Mouse (Mus musculus) mature B cell (primary cell): ENCODE measurements around the gene Parp12.

Source experiments
- in situ Hi-C: fragments of 300-500 bp; cut with MboI; formaldehyde crosslinking; loops from 2 replicates; pipeline ENCODE4 v1.14.3; 2019

Parp12 gene

DNA sequence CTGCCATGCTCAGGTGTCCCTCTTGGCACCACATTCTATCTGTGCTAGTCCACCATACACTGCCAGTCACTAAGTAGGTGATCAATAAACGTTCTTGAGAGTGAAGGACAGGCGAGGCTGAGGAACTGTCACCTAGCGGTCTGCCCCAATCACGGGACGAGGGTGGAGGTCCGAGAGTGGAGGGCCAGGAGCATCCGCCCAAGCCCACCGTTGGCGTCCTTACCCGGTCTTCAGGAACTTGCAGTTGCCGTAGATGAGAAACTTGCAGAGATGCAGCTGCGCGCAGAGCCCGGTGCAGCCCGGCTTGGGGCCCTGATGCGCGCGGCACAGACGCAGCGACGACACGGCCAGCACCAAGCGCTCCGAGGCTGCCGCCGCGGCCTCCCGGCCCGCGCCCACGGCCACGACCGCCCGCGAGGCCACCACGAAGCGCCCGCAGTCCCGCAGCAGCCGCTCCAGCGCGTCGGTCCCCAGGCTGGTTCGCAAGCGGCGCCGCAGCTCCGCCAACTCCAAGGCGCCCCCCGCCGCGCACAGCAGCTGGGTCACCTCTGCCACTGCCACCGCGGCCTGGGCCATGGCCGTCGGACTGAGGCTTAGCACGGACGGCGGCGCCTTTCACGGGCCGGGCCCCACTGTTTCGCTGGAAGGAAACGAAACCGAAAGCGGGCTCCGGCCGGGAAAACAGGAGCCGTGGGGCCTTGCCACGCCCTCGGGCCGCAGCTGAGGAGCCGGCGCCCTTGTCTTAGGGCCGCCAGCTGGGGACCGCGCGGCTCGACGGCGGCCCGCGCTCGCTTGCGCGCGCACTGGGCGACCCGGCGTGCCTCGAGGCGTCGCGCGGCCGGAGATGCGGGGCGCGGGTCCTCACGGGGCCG, at the start of gene Parp12:
Gene Parp12 (minus strand): TSS at position 766 of the 872 bp plus-strand sequence.
- in situ Hi-C loops: no loop called here

DNA sequence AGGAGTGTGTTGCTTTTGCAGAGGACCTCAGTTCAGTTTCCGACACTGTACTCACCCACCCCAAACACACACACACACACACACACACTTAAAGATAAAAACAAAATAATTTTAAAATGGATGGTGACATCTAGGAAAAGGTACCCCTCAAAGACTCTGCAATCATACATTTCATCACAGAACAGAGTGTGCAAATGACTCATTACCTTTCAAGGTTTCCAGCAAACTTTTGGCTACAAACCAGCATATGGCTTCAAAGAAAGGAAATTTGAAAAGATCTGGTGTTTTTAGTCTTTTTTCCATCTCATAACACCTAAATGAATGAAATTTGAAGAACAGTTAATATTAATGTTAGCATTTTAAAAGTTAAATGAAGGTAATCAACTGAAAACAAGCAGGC, 46.7 kb upstream of the Parp12 start:
- in situ Hi-C loops: no loop called here

GRCm38 (mm10) chr6:39161975-39162374, 43.8 kb upstream of the Parp12 start:
- in situ Hi-C loops: no loop called here

GRCm38 (mm10) chr6:39146041-39146440, 27.9 kb upstream of the Parp12 start:
- in situ Hi-C loops: no loop called here

DNA sequence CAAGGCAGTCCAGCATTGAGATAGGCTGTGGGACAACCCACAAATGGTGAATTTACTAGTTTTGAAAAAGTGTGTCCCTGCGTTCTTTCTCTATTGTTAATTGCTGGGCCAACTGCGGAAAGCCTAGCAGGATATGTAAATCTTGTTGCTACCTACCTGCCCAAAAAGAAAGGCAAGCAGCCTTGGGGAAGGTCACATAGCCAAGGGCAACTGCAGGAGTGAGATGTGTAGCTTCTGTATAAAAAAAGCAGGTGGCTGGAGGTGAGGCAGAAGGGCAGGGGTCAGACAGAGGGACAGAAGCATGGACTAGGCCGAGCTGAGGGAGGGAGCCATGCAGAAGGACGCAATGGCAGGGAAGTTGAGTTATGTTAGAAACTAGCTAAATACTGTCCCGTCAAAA, 14.4 kb upstream of the Parp12 start:
- in situ Hi-C loops: no loop called here

DNA sequence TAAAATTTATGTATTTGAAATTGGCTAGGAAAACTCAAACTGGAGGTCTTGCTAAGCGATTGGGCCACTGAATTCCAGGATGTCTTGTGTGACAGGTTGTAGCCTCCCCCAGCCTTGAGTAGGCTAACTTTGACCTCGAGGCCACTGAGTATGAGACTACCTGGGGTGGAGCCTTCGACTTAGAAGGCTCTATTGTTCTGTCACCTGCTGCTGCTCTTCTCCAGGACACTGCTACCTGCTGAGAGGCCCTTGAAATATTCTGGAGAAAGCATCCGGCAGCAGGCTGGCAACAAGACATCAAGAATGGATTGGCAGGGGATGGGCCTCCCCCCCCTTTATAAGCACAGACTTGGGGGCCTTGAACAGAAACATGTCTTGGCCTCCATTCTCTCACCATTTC, 13.3 kb upstream of the Parp12 start:
- in situ Hi-C loops: no loop called here

DNA sequence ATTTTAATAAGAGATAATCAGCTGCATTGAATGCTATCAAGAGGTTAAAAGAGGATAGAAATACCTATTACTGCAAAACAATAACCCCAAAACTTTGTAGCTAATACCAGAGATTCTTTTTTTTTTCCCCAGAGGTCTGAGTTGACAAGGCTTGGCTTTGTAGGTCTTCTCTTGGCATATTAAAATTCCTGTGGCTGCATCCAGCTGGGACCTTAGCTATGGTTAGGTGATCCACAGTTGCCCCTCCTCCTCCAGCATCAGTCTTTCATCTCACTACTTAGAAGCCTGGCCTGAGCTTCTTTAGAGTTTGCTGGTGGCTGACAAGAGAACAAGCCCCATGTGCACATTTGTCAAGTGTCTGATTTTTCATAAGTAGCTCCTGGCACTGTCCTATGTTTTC, 6.6 kb upstream of the Parp12 start:
- in situ Hi-C loops: no loop called here

GRCm38 (mm10) chr6:39120685-39121084, 2.5 kb upstream of the Parp12 start:
- in situ Hi-C loops: no loop called here

GRCm38 (mm10) chr6:39118456-39118881, 320 bp upstream of the Parp12 start:
- in situ Hi-C loops: no loop called here

- in situ Hi-C loops: no loop called here
Observed at GRCm38 (mm10) chr6:39115438-39115837, 2.7 kb downstream of the Parp12 start.

DNA sequence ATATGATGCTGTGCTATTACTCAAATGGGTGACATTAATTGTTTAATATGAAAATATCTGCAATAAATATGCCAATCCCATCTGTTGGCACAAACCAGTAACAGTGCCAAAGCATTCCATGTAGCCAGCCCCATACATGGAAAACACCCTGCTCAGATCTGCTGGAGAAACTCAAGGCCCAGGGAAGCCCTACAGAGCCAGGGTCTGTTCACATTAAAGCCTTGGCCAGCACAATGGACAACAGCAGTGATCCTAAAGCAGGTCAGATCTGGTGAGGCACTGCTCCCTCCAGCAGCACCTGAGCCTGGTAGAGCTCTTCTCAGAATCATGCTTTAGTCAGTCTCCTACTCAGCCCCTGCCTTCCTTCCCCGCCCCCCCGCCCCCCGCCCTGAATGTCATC, 5.0 kb downstream of the Parp12 start:
- in situ Hi-C loops: no loop called here

GRCm38 (mm10) chr6:39112701-39113100, 5.4 kb downstream of the Parp12 start:
- in situ Hi-C loops: no loop called here

- in situ Hi-C loops: no loop called here
Observed at GRCm38 (mm10) chr6:39106812-39107211, 11.3 kb downstream of the Parp12 start.

DNA sequence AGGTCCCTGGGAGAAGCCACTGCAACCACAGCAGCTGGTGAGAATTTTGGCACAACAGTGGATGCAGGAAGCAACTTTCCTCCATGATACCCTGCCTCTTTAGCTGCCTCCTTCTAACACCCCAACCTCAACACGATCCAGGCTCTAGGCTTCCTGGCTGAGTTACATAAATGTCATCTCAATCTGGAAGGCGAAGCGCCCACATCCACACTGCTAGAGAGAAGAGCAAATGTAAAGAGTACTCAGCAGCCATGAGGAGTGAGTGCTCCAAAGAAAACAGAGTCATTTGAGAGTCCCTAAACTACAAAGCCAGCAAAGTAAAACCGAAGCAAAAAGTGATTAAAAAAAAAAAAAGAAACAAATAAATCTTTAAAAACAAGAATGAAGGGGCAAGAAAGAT, 13.5 kb downstream of the Parp12 start:
- in situ Hi-C loops: no loop called here

DNA sequence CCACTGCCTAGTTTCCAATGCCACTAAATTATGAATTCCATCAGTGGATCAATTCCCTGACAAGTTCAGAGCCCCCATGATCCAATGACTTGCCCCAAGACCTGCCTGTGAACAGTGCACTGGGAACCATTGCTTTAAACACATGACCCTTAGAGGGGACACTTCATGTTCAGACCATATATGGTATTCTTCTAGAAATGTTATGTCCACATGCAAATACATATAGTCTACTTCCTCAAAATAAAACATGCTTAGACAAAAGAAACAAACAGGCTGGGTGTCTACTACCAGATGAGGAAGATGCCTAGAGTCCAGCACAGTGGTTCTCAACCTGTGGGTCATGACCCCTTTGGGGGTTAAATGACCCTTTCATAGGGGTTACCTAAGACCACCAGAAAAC, 41.7 kb downstream of the Parp12 start:
- in situ Hi-C loops: no loop called here

DNA sequence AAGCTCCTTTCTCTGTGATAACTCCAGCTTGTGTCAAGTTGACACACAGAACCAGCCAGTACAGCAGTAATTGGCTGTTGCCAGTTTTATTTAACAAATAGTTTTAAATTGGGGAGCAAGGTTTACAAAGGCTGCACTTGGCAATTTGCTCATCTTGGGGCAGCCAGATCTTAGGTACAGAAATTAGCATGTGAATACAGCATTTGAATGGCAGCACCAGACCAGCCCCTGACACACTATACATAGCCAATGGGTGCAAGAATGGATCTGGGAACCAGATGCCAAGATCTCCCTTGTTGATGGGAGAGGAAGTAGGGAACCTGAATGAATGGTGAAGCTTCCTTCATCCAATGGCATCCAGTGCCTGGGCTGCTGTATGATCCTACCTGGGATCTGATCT, 44.0 kb downstream of the Parp12 start:
- in situ Hi-C loops: no loop called here

DNA sequence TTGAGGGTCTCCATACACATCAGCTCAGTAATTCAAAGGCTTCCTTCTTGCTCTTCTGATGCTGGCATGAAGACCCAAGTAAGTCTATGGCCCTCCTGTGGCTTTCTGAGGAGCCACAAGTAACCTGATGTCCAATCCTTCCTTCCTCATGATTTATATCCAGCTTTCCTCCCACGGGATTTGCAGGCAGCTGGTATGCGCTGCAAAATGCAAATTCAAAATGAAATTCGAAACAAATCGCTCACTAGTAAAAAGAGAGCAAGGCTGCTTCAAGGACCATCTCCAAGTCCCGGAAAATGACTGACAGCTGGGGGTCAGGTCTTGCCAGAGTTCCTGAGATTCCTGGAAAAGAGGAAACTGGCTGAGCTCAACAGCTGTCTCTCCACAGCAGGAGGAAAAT, 45.5 kb downstream of the Parp12 start:
- in situ Hi-C loops: no loop called here

GRCm38 (mm10) chr6:39066935-39067578, 51.1 kb downstream of the Parp12 start:
- in situ Hi-C loops: no loop called here

- in situ Hi-C loops: no loop called here
Observed at GRCm38 (mm10) chr6:39063541-39063940, 54.6 kb downstream of the Parp12 start.

DNA sequence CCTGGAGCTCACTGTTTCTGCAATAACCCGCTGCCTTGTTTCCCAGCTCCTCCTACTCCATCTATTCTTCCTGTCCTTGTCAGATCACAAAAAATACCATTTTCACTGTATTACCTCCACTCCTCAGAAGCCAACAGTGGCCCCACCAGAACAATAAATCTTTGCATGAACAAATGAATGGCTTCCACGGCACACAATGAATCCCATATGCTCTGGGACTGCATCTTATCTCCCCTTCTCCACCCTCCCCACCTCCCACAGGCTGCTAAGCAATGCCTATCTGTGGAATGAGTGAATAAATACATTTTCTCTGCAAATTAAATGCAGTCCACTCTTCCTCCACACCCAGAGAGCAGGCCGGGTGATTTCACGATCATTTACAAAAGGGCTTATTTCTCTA, 57.0 kb downstream of the Parp12 start:
- in situ Hi-C loops: no loop called here

DNA sequence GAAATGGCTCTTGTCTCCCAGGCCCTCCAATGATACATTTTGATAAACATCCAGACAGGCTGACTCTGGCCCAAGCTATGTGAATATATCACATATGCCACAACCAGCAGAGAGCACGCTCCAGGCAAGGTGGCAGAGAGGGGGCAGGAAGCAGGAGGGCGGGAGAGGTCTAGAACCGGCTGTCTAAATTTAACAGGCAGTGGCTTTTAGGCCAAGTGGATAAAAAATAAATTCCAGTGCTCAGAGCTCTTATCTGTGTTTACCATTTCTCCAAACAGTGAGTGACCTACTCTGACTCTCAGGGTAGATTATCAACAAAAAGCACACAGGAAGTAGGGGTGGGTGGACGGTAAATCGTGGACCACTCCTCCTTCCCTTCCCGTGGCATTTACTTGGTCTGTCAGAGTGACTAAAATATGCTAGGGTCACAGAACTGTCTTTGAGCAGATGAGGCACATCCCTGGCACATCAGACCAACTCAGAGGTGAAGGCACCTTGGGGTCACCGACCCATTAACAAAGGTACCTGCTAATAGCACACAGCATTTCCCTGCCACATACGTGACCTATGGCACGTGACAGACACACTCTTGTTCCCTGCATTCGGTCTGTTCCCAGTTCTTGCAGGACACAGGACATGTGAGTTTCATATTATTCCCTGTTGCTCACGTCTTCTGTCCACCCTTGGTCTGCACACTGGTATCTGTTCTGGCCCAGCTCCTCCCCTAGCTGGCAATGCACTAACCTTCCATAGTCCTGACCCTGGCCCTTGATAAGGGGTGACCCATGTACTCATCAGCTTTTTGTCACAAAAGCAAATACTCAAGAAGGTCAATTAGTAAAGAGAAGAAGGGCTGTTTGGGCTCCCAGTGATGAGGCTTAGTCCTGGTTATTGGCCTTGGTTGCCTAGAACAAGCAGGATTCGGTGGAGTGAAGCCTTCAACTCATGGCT, 58.3 kb downstream of the Parp12 start:
- in situ Hi-C loops: no loop called here

- in situ Hi-C loops: no loop called here
Observed at GRCm38 (mm10) chr6:39058936-39059335, 59.2 kb downstream of the Parp12 start.
